Mouse (Mus musculus): ENCODE data around the gene Disp1.

DNA sequence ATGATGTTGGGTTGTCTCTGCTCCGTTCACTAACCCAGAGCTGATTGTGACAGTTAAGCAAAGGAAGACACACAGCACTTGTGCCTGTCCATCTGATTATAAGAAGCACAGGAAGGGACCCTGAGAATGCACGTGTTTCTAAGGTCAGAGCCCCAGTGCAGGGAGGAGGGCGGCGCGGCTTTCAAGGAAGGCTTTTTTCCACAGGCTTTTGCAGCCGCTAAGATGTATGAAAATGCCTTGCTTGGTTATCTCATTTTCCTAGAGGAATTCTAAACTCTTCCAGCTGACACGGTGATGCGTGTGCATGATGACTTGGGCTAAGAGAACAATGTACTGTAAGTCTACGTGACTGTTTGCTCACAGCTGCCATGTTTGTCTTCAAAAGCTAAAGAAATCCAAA is 30.9 kb downstream of the Disp1 start:
- no peak for TF ChIP-seq CTCF (conservative IDR thresholded peaks at IDR 0.05 in 1 of 2, IDR thresholded peaks at IDR 0.05 in 1 of 2; ENCODE audit: low read depth in 2 of 2, low read length in 2 of 2)
- TF ChIP-seq MAFK (IDR thresholded peaks at IDR 0.05; ENCODE audit: insufficient replicate concordance, low read length) = no peak
